Mouse (Mus musculus): ENCODE results near the gene Lmcd1. TPM values are rescaled to one million over a fixed set of nuclear protein-coding genes. Genes with fewer than 3 reads are reported as not detected.
A peak's percentile ranks its signal among the peaks of the same experiment; 100 is the strongest.

Gene Lmcd1
- polyA plus RNA-seq, 1 experiment from 2014 or later = 0.65 TPM

DNA sequence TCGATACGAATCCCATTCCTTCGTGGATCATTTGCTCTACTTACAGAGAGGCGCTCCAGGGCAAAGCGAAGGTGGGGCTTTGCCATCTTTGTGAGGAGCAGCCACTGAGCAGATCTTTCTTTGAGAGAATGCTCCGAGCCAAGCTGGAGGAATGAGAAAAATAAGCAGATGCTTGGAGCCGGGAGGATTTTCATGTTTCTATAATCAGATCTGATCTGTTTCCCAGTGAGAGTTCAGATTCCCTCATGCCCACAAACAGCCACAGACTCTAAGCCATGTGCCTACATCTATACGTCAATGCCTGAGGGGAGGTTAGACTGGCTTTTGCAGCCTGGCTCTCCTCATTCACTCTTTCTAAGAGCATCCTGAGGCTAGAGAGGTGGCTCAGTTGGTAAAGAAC, 87.1 kb downstream of the Lmcd1 start:
- Histone ChIP-seq H3K9ac (replicated peaks) (no peak overlapping the region), H3K4me3 (ENCODE audit: low read depth, low read length) (no peak overlapping the region), H3K9me3 (ENCODE audit: low read length) (no peaks in the 10 kb centered on the region), H3K4me1 (ENCODE audit: insufficient read depth) (no peaks in the 10 kb centered on the region), H3K27me3 (ENCODE audit: insufficient read depth, low read length) (no peaks in the 10 kb centered on the region), H3K4me2 (ENCODE audit: low read depth, low read length) (no peak overlapping the region), H3K36me3 (replicated peaks; ENCODE audit: insufficient read depth, low read length) (no peaks in the 10 kb centered on the region), H3K27ac (ENCODE audit: low read depth) (no peak overlapping the region)
- no peak for ATAC-seq
- TF ChIP-seq CTCF (IDR thresholded peaks at IDR 0.05; ENCODE audit: low read depth) (no peak), EP300 (IDR thresholded peaks at IDR 0.05; ENCODE audit: low read depth) (no peak)
- DNase-seq = no peak
- WGBS (ENCODE audit: insufficient replicate concordance) = 81% methylated on average over 8 of the region's 8 CpGs

DNA sequence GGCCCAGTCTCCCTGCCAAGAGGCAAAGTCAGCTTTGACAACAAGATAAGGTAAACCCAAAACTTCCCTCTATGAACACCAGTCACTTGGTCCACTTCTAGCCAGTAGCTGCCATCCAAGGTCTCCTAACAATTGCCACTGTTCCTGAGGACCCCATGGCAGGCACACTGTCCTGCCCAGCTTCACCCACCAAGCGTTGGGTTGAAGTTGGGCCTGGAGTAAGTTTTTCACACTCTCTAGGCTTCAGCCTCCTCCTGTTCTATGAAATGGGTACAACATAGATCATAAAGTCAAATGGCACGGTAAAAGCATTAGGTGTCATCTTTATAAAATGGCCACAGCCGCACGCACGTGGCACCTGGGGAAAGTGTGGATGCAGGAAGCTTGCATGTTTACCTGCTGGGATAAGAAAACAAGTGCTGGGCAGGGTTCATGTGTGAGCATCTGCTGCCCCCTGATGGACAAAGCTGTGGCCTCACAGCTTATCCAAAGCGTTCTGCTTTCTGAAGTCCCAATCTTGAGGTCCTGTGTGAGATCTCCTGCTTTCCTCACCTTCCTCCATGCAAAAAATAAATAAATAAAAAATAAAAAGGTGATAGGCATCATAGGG, 88.9 kb downstream of the Lmcd1 start:
- Histone ChIP-seq H3K9ac (replicated peaks) (no peak overlapping the region), H3K4me2 (ENCODE audit: low read depth, low read length) (no peak overlapping the region), H3K36me3 (replicated peaks; ENCODE audit: insufficient read depth, low read length) (no peaks in the 10 kb centered on the region), H3K27ac (ENCODE audit: low read depth) (no peak overlapping the region), H3K4me1 (ENCODE audit: insufficient read depth) (no peaks in the 10 kb centered on the region), H3K4me3 (ENCODE audit: low read depth, low read length) (no peak overlapping the region), H3K27me3 (ENCODE audit: insufficient read depth, low read length) (no peaks in the 10 kb centered on the region), H3K9me3 (ENCODE audit: low read length) (no peaks in the 10 kb centered on the region)
- DNase-seq = peak; percentile 69
- TF ChIP-seq EP300 (IDR thresholded peaks at IDR 0.05; ENCODE audit: low read depth) (no peak), CTCF (IDR thresholded peaks at IDR 0.05; ENCODE audit: low read depth) (peak; percentile 74)
- 25% methylated on average over 6 of the region's 6 CpGs for WGBS (ENCODE audit: insufficient replicate concordance)
- ATAC-seq = peak; percentile 54; the same call in 1 of the 2 replicates

DNA sequence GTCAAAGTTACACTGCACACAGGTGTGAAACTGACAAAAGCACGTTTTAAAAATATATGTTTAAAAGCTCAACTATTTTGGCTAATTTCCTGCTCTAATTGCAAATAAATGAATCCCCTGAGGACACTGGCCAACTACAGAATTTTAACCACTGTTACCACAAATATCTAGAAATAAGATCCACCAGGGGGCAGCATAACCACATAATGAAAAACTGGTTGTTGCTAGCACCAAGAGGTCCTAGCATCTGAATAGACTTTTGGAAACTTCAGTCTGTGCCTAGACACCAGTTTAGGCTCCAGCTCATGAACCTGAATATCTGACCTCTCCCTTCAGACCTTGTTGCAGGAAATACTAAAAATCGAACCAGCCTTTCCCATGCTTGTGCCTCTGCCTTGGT, 91.0 kb downstream of the Lmcd1 start:
- 38% methylated on average over 2 of the region's 2 CpGs for WGBS (ENCODE audit: insufficient replicate concordance)
- no peaks in the 10 kb centered on the region for H3K36me3 ChIP-seq (replicated peaks; ENCODE audit: insufficient read depth, low read length)
- H3K27ac ChIP-seq (ENCODE audit: low read depth) = no peak overlapping the region
- H3K9ac ChIP-seq (replicated peaks) = no peak overlapping the region
- H3K27me3 ChIP-seq (ENCODE audit: insufficient read depth, low read length) = no peaks in the 10 kb centered on the region
- no peak overlapping the region for H3K4me2 ChIP-seq (ENCODE audit: low read depth, low read length)
- H3K4me3 ChIP-seq (ENCODE audit: low read depth, low read length) = no peak overlapping the region
- H3K9me3 ChIP-seq (ENCODE audit: low read length) = no peaks in the 10 kb centered on the region
- no peak for TF ChIP-seq EP300 (IDR thresholded peaks at IDR 0.05; ENCODE audit: low read depth)
- TF ChIP-seq CTCF (IDR thresholded peaks at IDR 0.05; ENCODE audit: low read depth) = peak; percentile 59
- no peak for ATAC-seq
- no peaks in the 10 kb centered on the region for H3K4me1 ChIP-seq (ENCODE audit: insufficient read depth)
- no peak for DNase-seq

DNA sequence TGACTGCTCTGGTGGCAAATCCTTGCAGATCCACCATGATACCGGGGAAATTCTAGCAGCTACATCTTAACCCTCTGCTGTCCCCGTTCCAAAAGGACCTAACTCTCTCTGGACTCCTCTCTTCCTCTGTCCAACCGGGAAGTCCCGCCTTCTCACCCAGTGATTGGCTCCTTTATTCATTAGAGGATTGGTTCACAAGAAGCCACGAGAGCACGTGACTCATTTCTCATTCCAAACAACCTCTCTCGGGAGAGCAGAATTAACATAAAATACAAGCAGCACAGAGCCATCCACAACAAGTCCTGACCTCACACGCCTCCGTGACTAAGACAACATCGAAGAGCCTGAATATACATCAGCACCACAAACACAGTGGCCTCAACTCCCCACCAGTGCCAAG, 91.7 kb downstream of the Lmcd1 start:
- no peaks in the 10 kb centered on the region for H3K4me1 ChIP-seq (ENCODE audit: insufficient read depth)
- no peaks in the 10 kb centered on the region for H3K36me3 ChIP-seq (replicated peaks; ENCODE audit: insufficient read depth, low read length)
- TF ChIP-seq EP300 (IDR thresholded peaks at IDR 0.05; ENCODE audit: low read depth) = no peak
- no peak for TF ChIP-seq CTCF (IDR thresholded peaks at IDR 0.05; ENCODE audit: low read depth)
- H3K4me3 ChIP-seq (ENCODE audit: low read depth, low read length) = no peak overlapping the region
- H3K4me2 ChIP-seq (ENCODE audit: low read depth, low read length) = no peak overlapping the region
- no peaks in the 10 kb centered on the region for H3K9me3 ChIP-seq (ENCODE audit: low read length)
- no peaks in the 10 kb centered on the region for H3K27me3 ChIP-seq (ENCODE audit: insufficient read depth, low read length)
- no peak overlapping the region for H3K9ac ChIP-seq (replicated peaks)
- no peak overlapping the region for H3K27ac ChIP-seq (ENCODE audit: low read depth)
- 75% methylated on average over 10 of the region's 10 CpGs for WGBS (ENCODE audit: insufficient replicate concordance)
- ATAC-seq (no peak), DNase-seq (no peak)

DNA sequence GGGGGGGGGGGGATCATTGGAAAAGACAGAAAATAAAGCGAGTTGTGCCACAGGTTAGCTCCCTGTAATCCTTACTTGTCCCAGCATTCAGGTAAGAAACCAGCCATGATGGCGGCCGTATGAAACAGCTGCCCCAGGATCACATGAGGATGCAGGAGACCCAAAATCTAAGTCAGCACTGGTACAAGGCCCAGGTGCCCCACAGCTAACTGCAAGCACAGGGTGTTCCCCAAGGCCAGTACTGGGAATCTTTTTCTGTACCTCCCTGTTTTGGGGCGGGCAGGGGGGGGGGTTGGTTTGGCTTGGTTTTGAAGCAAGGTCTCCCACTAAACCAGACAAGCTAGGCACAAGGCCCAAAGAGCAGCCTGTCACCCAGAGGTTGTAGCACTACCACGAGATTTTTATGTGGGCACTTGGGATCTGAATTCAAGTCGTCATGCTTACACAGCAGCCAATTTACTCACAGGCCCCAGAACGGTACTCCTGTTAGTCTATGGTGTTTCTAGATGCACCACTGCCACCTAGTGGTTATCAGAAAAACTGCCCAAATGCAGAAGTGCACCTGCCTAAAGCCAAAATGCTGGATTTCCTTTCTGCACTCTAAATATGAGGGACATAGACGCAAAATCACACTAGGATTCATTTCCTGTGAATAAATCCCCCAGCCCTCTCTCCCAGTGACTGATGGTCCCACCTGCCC, 100.5 kb downstream of the Lmcd1 start:
- H3K9me3 ChIP-seq (ENCODE audit: low read length) = no peaks in the 10 kb centered on the region
- ATAC-seq = no peak
- no peak for DNase-seq

DNA sequence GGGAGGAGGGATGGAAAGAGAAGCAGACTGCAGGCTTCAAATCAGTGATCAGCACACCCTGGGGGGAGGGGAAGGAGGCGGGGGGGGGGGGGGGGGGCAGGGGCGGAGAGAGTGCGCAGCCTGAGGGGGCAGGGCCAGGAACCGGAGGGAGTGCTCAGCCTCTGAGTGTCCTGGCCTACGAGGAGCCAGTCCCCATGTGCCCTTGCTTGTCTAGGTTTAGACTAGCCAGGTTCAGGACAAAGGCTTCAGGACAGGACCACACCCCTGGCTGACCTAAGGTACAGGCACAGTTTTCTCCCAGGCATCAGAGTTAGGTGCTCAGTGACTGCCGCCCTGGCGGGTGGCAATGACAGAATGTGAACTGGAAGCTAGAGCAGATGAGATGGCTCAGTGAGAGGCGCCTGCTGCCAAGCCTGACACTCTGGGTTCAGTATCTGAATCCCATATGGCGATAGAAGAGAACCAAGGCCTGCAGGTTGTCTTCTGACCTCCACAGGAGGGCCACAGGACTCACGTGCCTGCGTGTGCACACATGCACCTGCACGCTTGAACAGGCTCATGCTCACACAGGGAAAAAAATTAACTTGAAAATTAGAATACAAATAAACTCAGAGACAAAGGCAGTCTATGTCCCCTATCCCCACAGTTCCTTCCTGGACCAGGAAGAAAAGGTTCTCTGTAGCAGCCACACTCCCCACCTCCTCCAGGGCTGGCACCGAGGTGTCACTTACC, 102.3 kb downstream of the Lmcd1 start:
- TF ChIP-seq CTCF (IDR thresholded peaks at IDR 0.05; ENCODE audit: low read depth) = no peak
- no peak for TF ChIP-seq EP300 (IDR thresholded peaks at IDR 0.05; ENCODE audit: low read depth)
- Histone ChIP-seq H3K9ac (replicated peaks) (no peak overlapping the region), H3K4me2 (ENCODE audit: low read depth, low read length) (no peak overlapping the region), H3K27me3 (ENCODE audit: insufficient read depth, low read length) (no peaks in the 10 kb centered on the region), H3K9me3 (ENCODE audit: low read length) (no peaks in the 10 kb centered on the region), H3K27ac (ENCODE audit: low read depth) (no peak overlapping the region), H3K4me3 (ENCODE audit: low read depth, low read length) (no peak overlapping the region), H3K36me3 (replicated peaks; ENCODE audit: insufficient read depth, low read length) (no peaks in the 10 kb centered on the region), H3K4me1 (ENCODE audit: insufficient read depth) (no peaks in the 10 kb centered on the region)
- WGBS (ENCODE audit: insufficient replicate concordance) = 53% methylated on average over 11 of the region's 13 CpGs
- no peak for DNase-seq
- no peak for ATAC-seq

More for the DNA sequence above, 100.5 kb downstream of the Lmcd1 start:
- no peak overlapping the region for H3K4me2 ChIP-seq (ENCODE audit: low read depth, low read length)
- no peak overlapping the region for H3K9ac ChIP-seq (replicated peaks)
- no peak overlapping the region for H3K4me3 ChIP-seq (ENCODE audit: low read depth, low read length)
- H3K27me3 ChIP-seq (ENCODE audit: insufficient read depth, low read length) = no peaks in the 10 kb centered on the region
- H3K36me3 ChIP-seq (replicated peaks; ENCODE audit: insufficient read depth, low read length) = no peaks in the 10 kb centered on the region
- no peaks in the 10 kb centered on the region for H3K4me1 ChIP-seq (ENCODE audit: insufficient read depth)
- TF ChIP-seq CTCF (IDR thresholded peaks at IDR 0.05; ENCODE audit: low read depth) = peak; percentile 84
- TF ChIP-seq EP300 (IDR thresholded peaks at IDR 0.05; ENCODE audit: low read depth) = no peak
- H3K27ac ChIP-seq (ENCODE audit: low read depth) = no peak overlapping the region
- 40% methylated on average over 8 of the region's 8 CpGs for WGBS (ENCODE audit: insufficient replicate concordance)
